Comparison of ENCODE assay signal across 27 mouse cellular contexts in the genomic region with DNA sequence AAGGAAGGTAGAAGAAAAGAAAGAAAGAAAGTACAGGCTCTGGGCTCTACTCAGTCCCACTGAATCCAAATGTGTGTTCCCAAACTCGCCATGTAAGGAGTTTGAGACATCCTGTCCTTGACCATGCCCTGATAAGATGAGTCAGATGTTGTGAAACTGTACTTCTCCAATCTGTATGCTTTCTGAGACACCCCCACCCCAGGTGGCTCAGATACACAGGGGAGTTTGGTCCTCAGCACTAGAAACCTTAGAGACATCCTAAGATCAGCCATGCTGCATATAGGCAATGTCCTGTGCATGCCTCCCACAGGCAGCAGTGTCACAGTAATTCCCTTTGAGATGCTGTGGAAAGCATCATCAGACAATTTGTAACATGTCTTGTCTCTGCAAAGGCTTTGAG.
"Had no signal": no experiment of that assay in that cellular context is flagged by ENCODE, and none has a peak within 500 bp of the region (broad histone marks: within the 10 kb centered on the region; RNA-seq: fewer than 3 reads in every experiment).

No protein-coding gene starts in this region.

- H3K27me3 ChIP-seq: heart, embryonic 13.5 days; heart, embryonic 15.5 days; hindbrain, embryonic 13.5 days; hindbrain, embryonic 15.5 days; kidney, embryonic 15.5 days; limb, embryonic 13.5 days; limb, embryonic 15.5 days; liver, embryonic 12.5 days had no signal

- H3K9ac ChIP-seq: heart, embryonic 13.5 days; heart, embryonic 15.5 days; hindbrain, embryonic 13.5 days; hindbrain, embryonic 15.5 days; kidney, embryonic 15.5 days; limb, embryonic 13.5 days; limb, embryonic 15.5 days; liver, embryonic 12.5 days; liver, embryonic 14.5 days had no signal

- H3K9me3 ChIP-seq: heart, embryonic 10.5 days; heart, embryonic 13.5 days; heart, embryonic 15.5 days; hindbrain, embryonic 13.5 days; hindbrain, embryonic 15.5 days; kidney, embryonic 15.5 days; limb, embryonic 13.5 days; limb, embryonic 15.5 days had no signal

- H3K4me3 ChIP-seq: gastrocnemius, adult 2 months; heart, embryonic 10.5 days; heart, embryonic 13.5 days; heart, embryonic 15.5 days; hindbrain, embryonic 13.5 days; hindbrain, embryonic 15.5 days; kidney, embryonic 15.5 days; limb, embryonic 13.5 days; limb, embryonic 15.5 days; liver, embryonic 12.5 days had no signal

- ATAC-seq: intestine, embryonic 16.5 days; liver, embryonic 12.5 days had no signal

- H3K4me2 ChIP-seq: heart, embryonic 13.5 days; hindbrain, embryonic 13.5 days; hindbrain, embryonic 15.5 days; kidney, embryonic 15.5 days; limb, embryonic 13.5 days; limb, embryonic 15.5 days; liver, embryonic 12.5 days had no signal

- H3K4me1 ChIP-seq: hindbrain, embryonic 13.5 days; hindbrain, embryonic 15.5 days; liver, embryonic 12.5 days had no signal

- DNase-seq: gastrocnemius, adult 2 months; gastrocnemius, postnatal 10 days; gastrocnemius, postnatal 25 days; heart, adult 18-20 months; heart, postnatal 14 days; heart, postnatal 36 days; kidney, adult 11 months; kidney, adult 2 months; kidney, adult 9 months; kidney, postnatal 14 days; kidney, postnatal 36 days; layer of hippocampus, adult 9-11 months; layer of hippocampus, postnatal 36 days; left cerebral cortex, postnatal 4 days had no signal

- H3K27ac ChIP-seq: gastrocnemius, adult 2 months; heart, embryonic 10.5 days; hindbrain, embryonic 13.5 days; hindbrain, embryonic 15.5 days; hindbrain, postnatal 0 days; kidney, embryonic 15.5 days; kidney, postnatal 0 days; limb, embryonic 13.5 days; limb, embryonic 15.5 days; liver, embryonic 12.5 days; liver, embryonic 14.5 days had no signal

- H3K36me3 ChIP-seq: heart, embryonic 10.5 days; heart, embryonic 13.5 days; heart, embryonic 15.5 days; hindbrain, embryonic 13.5 days; hindbrain, embryonic 15.5 days; kidney, embryonic 15.5 days; limb, embryonic 13.5 days; limb, embryonic 15.5 days; liver, embryonic 12.5 days had no signal
